Mouse (Mus musculus): ENCODE measurements around the gene Slc43a3.

DNA sequence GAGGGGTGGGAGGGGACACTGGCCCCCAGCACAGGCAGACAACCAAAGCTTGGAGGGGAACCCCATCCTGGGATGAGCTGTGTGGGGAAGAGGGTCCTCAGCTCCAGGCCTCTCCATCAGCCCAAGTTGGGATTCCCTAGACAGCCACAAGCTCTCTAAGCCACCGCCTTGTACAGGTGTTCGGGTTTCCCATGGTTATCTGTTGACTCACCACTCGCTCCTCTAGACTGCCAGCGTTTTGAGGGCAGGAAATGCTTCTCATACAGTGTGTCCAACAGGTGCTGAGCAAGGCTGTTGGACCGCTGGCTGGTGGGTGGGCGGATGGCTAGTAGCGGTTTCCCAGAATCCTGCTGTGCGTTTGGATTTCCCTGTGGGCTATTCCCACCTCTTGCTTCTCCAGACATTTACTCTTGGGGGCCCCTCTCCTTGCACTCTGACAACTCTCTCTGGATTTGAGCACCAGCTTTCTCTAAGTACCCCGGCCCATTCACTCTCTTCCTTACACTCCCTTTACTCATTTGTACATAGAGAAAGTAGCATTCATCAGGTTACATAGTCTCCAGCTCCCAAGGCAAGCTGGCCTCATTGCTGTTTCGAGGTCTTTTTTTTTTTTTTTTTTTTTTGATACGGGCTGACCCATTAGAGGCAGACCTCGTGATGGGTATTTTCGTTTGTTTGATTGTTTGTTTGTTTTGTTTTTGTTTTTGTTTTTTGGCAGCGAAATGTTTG, 46.9 kb upstream of the Slc43a3 start:
- TF ChIP-seq CTCF (IDR thresholded peaks at IDR 0.05; ENCODE audit: low read depth) (no peak), EP300 (IDR thresholded peaks at IDR 0.05; ENCODE audit: low read depth) (no peak)

Measured in liver, postnatal 0 days (tissue).